Mouse (Mus musculus) forebrain, embryonic 12.5 days (tissue): ENCODE measurements around the gene Dnlz. TPM values are rescaled to one million over a fixed set of nuclear protein-coding genes. Genes with fewer than 3 reads are reported as not detected.

Experiments used
- ATAC-seq: fragments of 200-750 bp; cut with Nextera tagmentation; 2 replicates; pipeline ENCODE4 v1.8.0; 2017; ENCODE audit warnings: moderate TSS enrichment; ENCODE audit not compliant: low FRiP score
- H3K27ac ChIP-seq: fragments of 300-500 bp; sonication (generic); 2 replicates; pipeline ENCODE4 v1.5.1; 2016; ENCODE audit warnings: mild to moderate bottlenecking
- H3K27me3 ChIP-seq: fragments of 300-500 bp; sonication (generic); 2 replicates; pipeline ENCODE4 v1.6.1; 2016; ENCODE audit warnings: mild to moderate bottlenecking
- H3K36me3 ChIP-seq: fragments of 300-500 bp; sonication (generic); replicated peaks from 2 replicates; pipeline ENCODE4 v1.6.1; 2016; ENCODE audit warnings: mild to moderate bottlenecking
- H3K4me1 ChIP-seq: fragments of 300-500 bp; sonication (generic); 2 replicates; pipeline ENCODE4 v1.6.1; 2016
- H3K4me2 ChIP-seq: fragments of 300-500 bp; sonication (generic); 2 replicates; pipeline ENCODE4 v1.6.1; 2016; ENCODE audit warnings: mild to moderate bottlenecking, moderate library complexity
- H3K4me3 ChIP-seq: fragments of 300-500 bp; sonication (generic); replicated peaks from 2 replicates; pipeline ENCODE4 v1.5.1; 2016; ENCODE audit warnings: mild to moderate bottlenecking
- H3K9ac ChIP-seq: fragments of 300-500 bp; sonication (generic); 2 replicates; pipeline ENCODE4 v1.6.1; 2016; ENCODE audit warnings: mild to moderate bottlenecking
- H3K9me3 ChIP-seq: fragments of 300-500 bp; sonication (generic); 2 replicates; pipeline ENCODE4 v1.6.1; 2016
- WGBS: fragments of 180-500 bp; shearing (Covaris S2); methylation state at CpG from one replicate; pipeline ENCODE4 v1.1.7; 2016; 5-methylcytosine and 5-hydroxymethylcytosine counted together
- polyA plus RNA-seq: library from polyadenylated mRNA; unstranded; fragments of >200 nt; fragmentation: Nextera tagmentation; extraction: Ambion mirVana; gene quantifications from 2 replicates; pipeline ENCODE4 v1.2.1, GENCODE M21; 2016

The Dnlz gene
- polyA plus RNA-seq, 1 experiment from 2014 or later: 34.5 TPM

GRCm38 (mm10) chr2:26354401-26354800, 2.5 kb upstream of the Dnlz start:
- WGBS: 95% methylated on average over 4 of the region's 4 CpGs
- Histone ChIP-seq H3K4me2 (no peak overlapping the region), H3K4me3 (no peak overlapping the region), H3K9me3 (no peaks in the 10 kb centered on the region), H3K27me3 (no peaks in the 10 kb centered on the region), H3K36me3 (peaks cover 9% of the 10 kb centered on the region), H3K9ac (no peak overlapping the region), H3K4me1 (peaks cover 24% of the 10 kb centered on the region), H3K27ac (no peak overlapping the region)
- ATAC-seq: no peak

- H3K4me1 ChIP-seq: peaks cover 24% of the 10 kb centered on the region
- peak overlapping the region; percentile 97 for H3K4me2 ChIP-seq
- H3K36me3 ChIP-seq: peaks cover 20% of the 10 kb centered on the region
- peak overlapping the region; percentile 87 for H3K4me3 ChIP-seq
- WGBS: 89% methylated on average over 11 of the region's 11 CpGs
- no peak for ATAC-seq
- no peaks in the 10 kb centered on the region for H3K27me3 ChIP-seq
- no peaks in the 10 kb centered on the region for H3K9me3 ChIP-seq
- H3K9ac ChIP-seq: peak overlapping the region; percentile 88
- H3K27ac ChIP-seq: no peak overlapping the region
Measured at GRCm38 (mm10) chr2:26353066-26353980, 1.4 kb upstream of the Dnlz start.

GRCm38 (mm10) chr2:26352291-26352910, 491 bp upstream of the Dnlz start:
- peaks cover 24% of the 10 kb centered on the region for H3K4me1 ChIP-seq
- 3% methylated on average over 36 of the region's 36 CpGs for WGBS
- peak; percentile 66 for ATAC-seq
- H3K27ac ChIP-seq: peak overlapping the region; percentile 71
- H3K9me3 ChIP-seq: no peaks in the 10 kb centered on the region
- H3K36me3 ChIP-seq: peaks cover 29% of the 10 kb centered on the region
- H3K4me2 ChIP-seq: peak overlapping the region; percentile 97
- peak overlapping the region; percentile 87 for H3K4me3 ChIP-seq
- H3K9ac ChIP-seq: peak overlapping the region; percentile 88
- H3K27me3 ChIP-seq: no peaks in the 10 kb centered on the region

DNA sequence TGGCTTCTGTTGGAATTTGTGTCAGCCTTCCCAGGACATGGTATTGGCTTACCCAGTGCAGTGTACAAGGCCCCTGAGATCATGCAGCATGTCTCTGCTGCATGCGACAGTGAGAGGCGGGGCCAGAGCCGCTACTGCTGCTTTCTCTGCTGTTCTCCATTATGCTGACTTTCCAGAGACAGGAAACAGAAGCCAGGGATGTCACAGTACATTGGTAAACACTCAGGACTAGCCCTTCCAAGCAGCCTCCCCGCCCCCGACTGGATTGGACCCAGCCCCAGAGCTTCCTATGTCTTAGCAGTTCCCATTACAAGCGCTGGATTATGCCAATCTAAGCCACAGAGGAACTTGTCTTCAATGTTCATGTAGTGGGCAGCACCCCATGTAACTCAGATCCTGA, 3.7 kb downstream of the Dnlz start:
- Histone ChIP-seq H3K4me2 (no peak overlapping the region), H3K9me3 (no peaks in the 10 kb centered on the region), H3K27ac (peak overlapping the region; percentile 61; the same call in 1 of the 2 replicates), H3K36me3 (peaks cover 71% of the 10 kb centered on the region), H3K27me3 (no peaks in the 10 kb centered on the region), H3K9ac (no peak overlapping the region), H3K4me3 (no peak overlapping the region), H3K4me1 (peaks cover 21% of the 10 kb centered on the region)
- no peak for ATAC-seq
- WGBS: 79% methylated on average over 6 of the region's 6 CpGs

DNA sequence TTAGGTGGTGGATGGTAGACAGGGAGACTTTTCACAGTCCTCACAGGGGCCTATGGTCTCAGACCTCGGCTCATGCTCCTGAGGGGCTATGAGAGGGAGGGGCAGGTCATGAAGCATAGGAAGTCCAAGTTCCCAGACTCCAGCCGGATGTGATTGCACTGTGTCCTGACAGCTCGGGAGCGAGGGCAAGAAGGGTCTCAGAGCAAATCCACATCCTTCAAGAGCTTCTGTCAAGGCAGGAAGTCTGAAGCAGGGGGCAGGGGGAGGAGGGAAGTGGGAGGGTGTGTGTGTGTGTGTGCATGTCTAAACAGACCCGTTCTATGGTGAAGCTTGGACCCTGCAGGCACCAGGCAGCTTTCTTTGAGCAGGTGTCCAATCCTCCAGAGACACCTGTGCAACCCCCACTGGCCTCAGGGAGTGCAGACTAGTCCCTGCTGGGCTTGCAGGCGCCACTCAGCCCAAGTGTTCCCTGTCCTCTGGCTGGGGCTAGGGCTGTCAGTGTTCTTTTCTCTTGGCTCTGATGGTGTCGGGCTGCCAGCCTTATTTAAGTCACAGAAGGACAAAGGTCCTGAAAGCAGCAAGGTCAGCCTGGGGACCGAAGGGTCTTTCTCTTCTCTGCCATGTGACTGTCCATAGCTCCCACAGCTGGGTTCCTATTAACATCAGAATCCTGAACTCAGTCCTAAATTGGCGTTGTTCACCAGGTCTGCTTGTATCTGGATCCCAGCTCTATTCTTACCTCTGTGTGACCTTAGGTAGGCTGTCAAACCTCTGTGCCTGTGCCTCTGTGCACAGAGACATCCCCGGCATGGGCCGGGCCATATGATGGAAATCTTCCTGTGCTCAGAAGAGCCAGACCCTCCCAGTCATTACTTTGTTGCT, 9.1 kb downstream of the Dnlz start:
- Histone ChIP-seq H3K9me3 (no peaks in the 10 kb centered on the region), H3K4me1 (no peaks in the 10 kb centered on the region), H3K27ac (no peak overlapping the region), H3K36me3 (peaks cover 96% of the 10 kb centered on the region), H3K4me2 (no peak overlapping the region), H3K27me3 (no peaks in the 10 kb centered on the region), H3K9ac (no peak overlapping the region; the same call in 1 of the 2 replicates), H3K4me3 (no peak overlapping the region)
- no peak for ATAC-seq
- 85% methylated on average over 11 of the region's 11 CpGs for WGBS

- H3K9me3 ChIP-seq: no peaks in the 10 kb centered on the region
- no peak for ATAC-seq
- no peaks in the 10 kb centered on the region for H3K4me1 ChIP-seq
- H3K27me3 ChIP-seq: no peaks in the 10 kb centered on the region
- H3K4me2 ChIP-seq: no peak overlapping the region
- no peak overlapping the region for H3K4me3 ChIP-seq
- H3K9ac ChIP-seq: no peak overlapping the region
- WGBS: 91% methylated on average over 10 of the region's 10 CpGs
- H3K36me3 ChIP-seq: peaks cover 88% of the 10 kb centered on the region
- H3K27ac ChIP-seq: 0 out of 2 replicates have a peak overlapping the region, but pooled peaks have one; percentile 19
Measured at GRCm38 (mm10) chr2:26342044-26342443, 9.9 kb downstream of the Dnlz start.

DNA sequence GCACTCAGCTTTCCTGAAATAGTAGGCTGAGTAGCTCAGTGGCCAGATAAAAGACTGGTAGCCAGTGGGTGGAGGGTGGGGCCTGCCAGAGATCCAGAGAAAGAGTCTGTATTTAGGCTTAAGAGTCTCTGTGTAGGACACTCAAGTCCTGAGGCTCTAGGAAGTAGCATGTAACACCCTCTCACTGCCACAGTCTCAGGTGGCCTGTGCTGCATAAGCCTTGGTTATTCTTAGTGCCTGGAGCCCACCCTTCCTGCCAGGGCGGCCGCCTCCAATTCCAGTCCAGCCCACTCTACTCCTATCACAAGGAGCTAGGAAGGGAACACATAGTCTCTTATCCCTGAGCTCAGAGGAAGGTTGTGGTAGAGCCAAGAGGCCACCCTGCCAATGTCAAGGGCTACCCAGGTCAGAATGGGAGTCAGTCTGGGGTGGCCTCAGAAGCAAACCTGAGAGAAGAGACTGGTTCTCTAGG, 10.4 kb downstream of the Dnlz start:
- no peaks in the 10 kb centered on the region for H3K9me3 ChIP-seq
- H3K27ac ChIP-seq: 0 out of 2 replicates have a peak overlapping the region, but pooled peaks have one; percentile 19
- WGBS: 95% methylated on average over 2 of the region's 2 CpGs
- no peak for ATAC-seq
- no peak overlapping the region for H3K4me2 ChIP-seq
- no peaks in the 10 kb centered on the region for H3K4me1 ChIP-seq
- no peaks in the 10 kb centered on the region for H3K27me3 ChIP-seq
- no peak overlapping the region for H3K9ac ChIP-seq
- H3K4me3 ChIP-seq: no peak overlapping the region
- H3K36me3 ChIP-seq: peaks cover 83% of the 10 kb centered on the region

GRCm38 (mm10) chr2:26339204-26339551, 12.7 kb downstream of the Dnlz start:
- WGBS: 93% methylated on average over 5 of the region's 5 CpGs
- H3K27me3 ChIP-seq: no peaks in the 10 kb centered on the region
- ATAC-seq: no peak
- H3K36me3 ChIP-seq: peaks cover 59% of the 10 kb centered on the region
- no peaks in the 10 kb centered on the region for H3K4me1 ChIP-seq
- no peaks in the 10 kb centered on the region for H3K9me3 ChIP-seq
- no peak overlapping the region for H3K9ac ChIP-seq
- H3K4me3 ChIP-seq: no peak overlapping the region
- H3K4me2 ChIP-seq: no peak overlapping the region
- no peak overlapping the region for H3K27ac ChIP-seq

GRCm38 (mm10) chr2:26338302-26339203, 13.4 kb downstream of the Dnlz start:
- Histone ChIP-seq H3K9ac (no peak overlapping the region), H3K4me1 (no peaks in the 10 kb centered on the region), H3K27me3 (no peaks in the 10 kb centered on the region), H3K27ac (no peak overlapping the region), H3K36me3 (peaks cover 53% of the 10 kb centered on the region), H3K9me3 (no peaks in the 10 kb centered on the region), H3K4me2 (no peak overlapping the region), H3K4me3 (no peak overlapping the region)
- no peak for ATAC-seq
- 87% methylated on average over 10 of the region's 13 CpGs for WGBS

DNA sequence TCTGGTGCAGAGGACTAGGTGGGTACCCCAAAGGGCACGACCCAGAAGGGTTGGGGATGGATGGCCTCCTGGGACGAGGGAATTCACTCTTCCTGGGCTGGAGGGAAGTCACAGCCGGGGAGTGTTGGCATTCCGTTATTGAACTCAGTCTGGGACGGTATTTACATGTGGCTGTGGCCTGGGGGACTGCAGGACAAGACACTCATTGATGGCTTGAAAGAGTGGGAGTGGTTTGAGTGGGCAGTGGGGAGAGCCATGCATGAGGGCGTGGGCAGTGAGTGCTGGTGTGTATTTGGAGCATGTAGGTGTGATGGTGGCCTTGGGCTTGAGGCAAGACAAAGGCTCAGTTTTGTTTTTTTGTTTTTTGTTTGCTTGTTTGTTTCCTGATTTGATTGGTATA, 21.2 kb downstream of the Dnlz start:
- H3K36me3 ChIP-seq: peaks cover 65% of the 10 kb centered on the region
- H3K27me3 ChIP-seq: no peaks in the 10 kb centered on the region
- H3K9ac ChIP-seq: 0 out of 2 replicates have a peak overlapping the region, but pooled peaks have one; percentile 21
- no peak overlapping the region for H3K4me2 ChIP-seq
- no peaks in the 10 kb centered on the region for H3K4me1 ChIP-seq
- no peak overlapping the region for H3K27ac ChIP-seq
- no peaks in the 10 kb centered on the region for H3K9me3 ChIP-seq
- ATAC-seq: no peak
- 80% methylated on average over 6 of the region's 6 CpGs for WGBS
- H3K4me3 ChIP-seq: no peak overlapping the region

DNA sequence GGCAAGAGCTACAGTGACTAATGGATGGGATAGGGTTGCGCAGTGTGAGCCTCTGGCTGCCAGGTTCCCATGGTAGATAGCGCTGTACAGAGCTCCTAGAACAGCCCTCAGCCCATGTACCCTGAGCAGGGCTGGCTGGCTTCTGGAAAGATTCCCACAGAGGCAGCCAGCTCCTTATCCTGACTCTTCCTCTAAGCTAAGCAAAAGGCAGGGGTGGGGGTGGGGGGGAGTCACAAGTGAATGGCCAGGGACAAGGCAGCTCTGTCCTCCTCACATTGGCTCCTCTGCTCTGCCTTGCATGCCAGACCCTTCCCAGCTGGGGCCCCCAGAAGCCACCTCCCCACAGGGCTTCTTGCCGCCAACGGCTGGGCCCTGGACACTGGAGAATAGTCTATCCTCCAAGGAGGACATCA, 21.8 kb downstream of the Dnlz start:
- H3K4me1 ChIP-seq: no peaks in the 10 kb centered on the region
- no peaks in the 10 kb centered on the region for H3K27me3 ChIP-seq
- WGBS: 90% methylated on average over 4 of the region's 4 CpGs
- H3K4me3 ChIP-seq: no peak overlapping the region
- H3K9me3 ChIP-seq: no peaks in the 10 kb centered on the region
- H3K27ac ChIP-seq: no peak overlapping the region
- no peak for ATAC-seq
- no peak overlapping the region for H3K4me2 ChIP-seq
- H3K9ac ChIP-seq: 0 out of 2 replicates have a peak overlapping the region, but pooled peaks have one; percentile 21
- H3K36me3 ChIP-seq: peaks cover 71% of the 10 kb centered on the region
